Mouse (Mus musculus): ENCODE measurements around the gene Plxnc1.
A peak's percentile ranks its signal among the peaks of the same experiment; 100 is the strongest.

The Plxnc1 gene

GRCm38 (mm10) chr10:94866995-94867856 is 77.4 kb downstream of the Plxnc1 start:
- no peak for ATAC-seq (ENCODE audit: low TSS enrichment)

GRCm38 (mm10) chr10:94865206-94865605 is 79.4 kb downstream of the Plxnc1 start:
- ATAC-seq (ENCODE audit: low TSS enrichment), result no peak

- no peak for ATAC-seq (ENCODE audit: low TSS enrichment)
These were observed 80.3 kb downstream of the Plxnc1 start for GRCm38 (mm10) chr10:94864199-94864928.

GRCm38 (mm10) chr10:94863251-94863650 is 81.4 kb downstream of the Plxnc1 start:
- ATAC-seq (ENCODE audit: low TSS enrichment), result no peak

GRCm38 (mm10) chr10:94860870-94861269 is 83.8 kb downstream of the Plxnc1 start:
- ATAC-seq (ENCODE audit: low TSS enrichment), result no peak

GRCm38 (mm10) chr10:94858277-94859033 is 86.2 kb downstream of the Plxnc1 start:
- ATAC-seq (ENCODE audit: low TSS enrichment), result no peak

GRCm38 (mm10) chr10:94850565-94850964 is 94.1 kb downstream of the Plxnc1 start:
- ATAC-seq (ENCODE audit: low TSS enrichment), result no peak

- no peak for ATAC-seq (ENCODE audit: low TSS enrichment)
These were observed 94.7 kb downstream of the Plxnc1 start for GRCm38 (mm10) chr10:94849930-94850329.

GRCm38 (mm10) chr10:94849360-94849759 is 95.3 kb downstream of the Plxnc1 start:
- no peak for ATAC-seq (ENCODE audit: low TSS enrichment)

GRCm38 (mm10) chr10:94848344-94848743 is 96.3 kb downstream of the Plxnc1 start:
- no peak for ATAC-seq (ENCODE audit: low TSS enrichment)

- ATAC-seq (ENCODE audit: low TSS enrichment), result no peak
These were observed 98.0 kb downstream of the Plxnc1 start for GRCm38 (mm10) chr10:94846501-94847105.

- ATAC-seq (ENCODE audit: low TSS enrichment), result no peak
These were observed 99.9 kb downstream of the Plxnc1 start for GRCm38 (mm10) chr10:94844692-94845091.

- ATAC-seq (ENCODE audit: low TSS enrichment), result no peak
These were observed 108.8 kb downstream of the Plxnc1 start for GRCm38 (mm10) chr10:94835874-94836273.

- ATAC-seq (ENCODE audit: low TSS enrichment), result peak; percentile 88
These were observed 115.2 kb downstream of the Plxnc1 start for GRCm38 (mm10) chr10:94829407-94829806.

- ATAC-seq (ENCODE audit: low TSS enrichment), result 0 out of 2 replicates have a peak, but pooled peaks have one; percentile 0
These were observed 115.9 kb downstream of the Plxnc1 start for GRCm38 (mm10) chr10:94828734-94829230.

- ATAC-seq (ENCODE audit: low TSS enrichment), result no peak
These were observed 116.5 kb downstream of the Plxnc1 start for GRCm38 (mm10) chr10:94827890-94828733.

- no peak for ATAC-seq (ENCODE audit: low TSS enrichment)
These were observed 117.3 kb downstream of the Plxnc1 start for GRCm38 (mm10) chr10:94827325-94827724.

GRCm38 (mm10) chr10:94826436-94826835 is 118.2 kb downstream of the Plxnc1 start:
- ATAC-seq (ENCODE audit: low TSS enrichment), result no peak

GRCm38 (mm10) chr10:94825951-94826350 is 118.7 kb downstream of the Plxnc1 start:
- no peak for ATAC-seq (ENCODE audit: low TSS enrichment)

GRCm38 (mm10) chr10:94823971-94824760 is 120.5 kb downstream of the Plxnc1 start:
- ATAC-seq (ENCODE audit: low TSS enrichment), result no peak
